Mouse (Mus musculus) natural killer cell, adult 2 months (primary cell): ENCODE results near the gene Themis3.
"Not testable (repeated sequence)": the region's sequence is repeated elsewhere in the genome, so short reads cannot be mapped to it uniquely, and the experiment has no call there.

Experiments used
- DNase-seq, 2 experiments: peaks; one replicate each; pipeline ENCODE4 v3.0.0; 2022; ENCODE audit warnings: low spot score in 2 of 2

The Themis3 gene

GRCm38 (mm10) chr17:66558404-66559317 is 35.8 kb downstream of the Themis3 start:
- peak in 1 of 2 experiments; percentile 16 for DNase-seq

DNA sequence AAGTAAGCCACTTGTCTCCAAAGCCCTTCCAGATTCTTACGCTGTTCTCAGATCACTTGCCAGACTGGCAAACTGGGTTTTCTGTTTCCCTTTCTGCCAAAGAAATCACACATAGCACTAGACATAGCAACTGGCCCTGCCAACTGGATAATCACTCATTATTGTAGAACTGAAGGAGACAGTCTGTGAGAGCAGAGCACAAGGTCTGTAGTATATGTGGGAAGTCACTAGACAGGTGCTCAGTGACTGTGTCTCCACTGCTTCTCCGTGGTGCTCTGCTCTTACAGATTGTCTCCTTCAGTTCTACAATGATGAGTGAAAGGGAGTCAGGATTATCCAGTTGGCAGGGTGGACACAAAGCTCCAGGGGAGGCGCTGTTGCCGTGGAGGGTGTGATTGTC is 41.7 kb downstream of the Themis3 start:
- DNase-seq: no peak

- no peak for DNase-seq
Measured at GRCm38 (mm10) chr17:66550486-66550885, 43.9 kb downstream of the Themis3 start.

GRCm38 (mm10) chr17:66532285-66532684 is 62.1 kb downstream of the Themis3 start:
- no peak for DNase-seq

GRCm38 (mm10) chr17:66523396-66523795 is 71.0 kb downstream of the Themis3 start:
- DNase-seq: no peak

DNA sequence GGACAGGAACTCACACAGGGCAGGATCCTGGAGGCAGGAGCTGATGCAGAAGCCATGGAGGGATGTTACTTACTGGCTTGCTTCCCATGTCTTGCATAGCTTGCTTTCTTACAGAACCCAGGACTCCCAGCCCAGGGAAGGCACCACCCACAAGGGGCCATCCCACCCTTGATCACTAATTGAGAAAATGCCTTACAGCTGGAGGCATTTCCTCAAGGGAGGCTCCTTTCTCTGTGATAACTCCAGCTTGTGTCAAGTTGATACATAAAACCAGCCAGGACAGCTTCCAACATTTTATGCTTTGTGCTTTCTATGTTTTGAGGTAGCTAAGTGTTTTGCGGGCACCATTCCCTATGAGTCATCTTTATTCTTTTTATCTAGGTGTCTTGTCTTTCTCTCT is 71.8 kb downstream of the Themis3 start:
- not testable (repeated sequence) for DNase-seq

GRCm38 (mm10) chr17:66519554-66520553 is 74.6 kb downstream of the Themis3 start, which contains the start of gene Rab12:
Gene Rab12, minus strand, starts transcription at chr17:66519729.
- peak; percentile 77 to 84 for DNase-seq

DNA sequence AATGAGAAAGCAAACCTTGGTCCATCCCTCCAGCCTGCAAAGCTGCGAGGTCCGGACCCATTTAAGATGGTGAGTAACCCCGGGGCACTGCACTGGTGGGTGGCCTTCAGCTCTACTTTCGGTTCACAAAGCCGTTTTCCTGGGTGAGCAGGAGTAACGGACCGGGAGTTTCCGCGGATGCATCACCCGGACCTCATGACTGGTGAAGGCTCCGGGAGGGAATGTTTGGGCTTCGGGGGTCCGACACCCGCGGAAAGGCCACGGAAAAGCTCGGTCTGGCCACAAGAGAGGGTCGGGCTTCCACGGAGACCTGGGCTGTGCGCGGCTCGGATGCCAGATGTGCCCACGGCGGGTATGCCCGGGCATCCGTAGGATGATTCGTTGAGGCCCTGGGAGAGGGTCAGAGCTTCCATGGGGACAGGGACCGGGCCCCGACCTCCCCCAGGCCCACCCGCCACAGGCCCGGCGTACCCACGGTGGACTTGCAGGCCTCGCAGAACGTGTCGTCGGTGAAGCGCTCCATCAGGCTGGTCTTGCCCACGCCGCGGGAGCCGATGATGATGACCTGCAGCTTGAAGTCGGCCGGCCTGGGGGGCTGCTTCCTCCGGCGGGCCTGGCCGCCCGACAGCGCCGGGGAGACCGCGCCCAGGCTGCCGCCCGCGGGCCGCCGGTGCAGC is 75.4 kb downstream of the Themis3 start:
- peak; percentile 27 to 34 for DNase-seq

- DNase-seq: no peak
Measured at GRCm38 (mm10) chr17:66516953-66517352, 77.5 kb downstream of the Themis3 start.

DNA sequence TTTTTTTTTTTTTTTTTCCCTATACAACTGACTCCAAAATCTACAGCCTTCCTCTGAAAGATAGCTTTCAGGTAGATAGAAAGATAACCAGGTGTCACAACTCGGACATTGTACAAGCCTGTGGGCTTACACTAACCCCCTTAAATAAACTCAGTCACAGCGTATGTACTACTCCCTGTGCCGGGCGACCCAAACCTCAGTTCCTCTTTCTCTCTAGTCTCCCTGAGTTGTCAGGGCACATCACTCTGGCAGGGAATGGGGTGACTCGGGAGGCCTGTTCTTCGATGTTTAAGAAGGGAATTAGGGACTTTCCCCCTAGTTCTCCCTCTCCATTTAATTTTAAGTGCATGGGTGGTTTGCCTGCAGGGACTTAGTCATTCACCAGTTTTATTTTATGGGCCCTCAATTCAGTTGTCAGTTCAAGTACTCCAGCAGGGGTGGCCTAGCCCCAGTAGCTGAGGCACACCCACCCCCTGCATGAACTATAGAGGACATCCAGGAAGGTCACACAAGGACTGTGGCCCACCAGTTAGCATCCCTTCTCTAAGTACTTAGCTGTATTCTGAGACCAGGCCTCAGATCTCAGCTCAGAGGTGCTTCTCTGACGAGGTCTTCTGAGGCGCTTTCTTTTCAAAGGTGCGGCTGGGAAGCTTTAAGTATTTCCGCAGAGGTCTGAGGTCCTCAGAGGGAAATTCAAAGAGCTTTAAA is 80.0 kb downstream of the Themis3 start:
- DNase-seq: no peak

- DNase-seq: peak; percentile 18 to 19
Measured at GRCm38 (mm10) chr17:66512202-66512956, 82.0 kb downstream of the Themis3 start.

- no peak for DNase-seq
Measured at GRCm38 (mm10) chr17:66510221-66510683, 84.2 kb downstream of the Themis3 start.

GRCm38 (mm10) chr17:66507049-66507954 is 87.1 kb downstream of the Themis3 start:
- DNase-seq: no peak

GRCm38 (mm10) chr17:66504964-66505363 is 89.5 kb downstream of the Themis3 start:
- no peak for DNase-seq
